Mouse (Mus musculus) G1E (cell line): ENCODE results near the gene Pkn2. TPM values are rescaled to one million over a fixed set of nuclear protein-coding genes. Genes with fewer than 3 reads are reported as not detected.
A peak's percentile ranks its signal among the peaks of the same experiment; 100 is the strongest.

ENCODE experiments used
- ATAC-seq: 2 replicates; pipeline ENCODE4 v1.8.0; 2016; ENCODE audit warnings: mild to moderate bottlenecking; ENCODE audit not compliant: insufficient number of reproducible peaks, poor library complexity, low FRiP score, severe bottlenecking; ENCODE audit errors: extremely low read depth
- DNase-seq: peaks from one replicate; pipeline ENCODE4 v3.0.0; 2012; ENCODE audit warnings: low spot score
- H3K27me3 ChIP-seq: 2 replicates; pipeline ENCODE4 v1.6.1; 2012; ENCODE audit warnings: mild to moderate bottlenecking, low read length, inconsistent platforms; ENCODE audit not compliant: insufficient read depth
- H3K36me3 ChIP-seq: replicated peaks from 2 replicates; pipeline ENCODE3; 2012; ENCODE audit warnings: mild to moderate bottlenecking, inconsistent platforms
- H3K4me1 ChIP-seq: 2 replicates; pipeline ENCODE4 v1.6.1; 2012; ENCODE audit warnings: low read depth, low read length, inconsistent platforms, mixed read lengths; ENCODE audit not compliant: insufficient read depth
- H3K4me3 ChIP-seq: 2 replicates; pipeline ENCODE4 v1.5.1; 2012; ENCODE audit warnings: low read depth, mild to moderate bottlenecking, inconsistent platforms, low read length, moderate library complexity, mixed read lengths
- H3K9me3 ChIP-seq: replicated peaks from 2 replicates; pipeline ENCODE4 v1.6.1; 2012; ENCODE audit warnings: inconsistent platforms
- CTCF ChIP-seq: IDR thresholded peaks from 2 replicates; pipeline ENCODE4 v1.5.1; 2012; ENCODE audit warnings: low read depth, low read length, inconsistent platforms, mixed read lengths
- GATA1 ChIP-seq: IDR thresholded peaks from 2 replicates; pipeline ENCODE4 v1.6.1; 2012; ENCODE audit warnings: borderline replicate concordance, low read length, inconsistent platforms, mixed read lengths
- GATA2 ChIP-seq: IDR thresholded peaks from 2 replicates; pipeline ENCODE4 v1.6.1; 2012; ENCODE audit warnings: low read depth, low read length, inconsistent platforms, borderline replicate concordance
- POLR2AphosphoS5 ChIP-seq: IDR thresholded peaks from 2 replicates; pipeline ENCODE4 v1.6.1; 2012; ENCODE audit warnings: low read depth, low read length, inconsistent platforms; ENCODE audit not compliant: insufficient replicate concordance
- TAL1 ChIP-seq: conservative IDR thresholded peaks from 2 replicates; pipeline ENCODE4 v1.6.1; 2012; ENCODE audit warnings: low read depth, low read length, inconsistent platforms, mixed read lengths
- polyA plus RNA-seq: library from polyadenylated mRNA; stranded (reverse); fragments of >175 nt; gene quantifications from 2 replicates; pipeline ENCODE4 v1.2.3, GENCODE M21; 2012
- total RNA-seq, 2 experiments: library from RNA; stranded (forward) in 1 of 2; stranded (reverse) in 1 of 2; fragments of 200-1000 nt in 1 of 2; fragments of >200 nt in 1 of 2; fragmentation: Nextera tagmentation in 1 of 2; gene quantifications; 2 replicates each; pipeline ENCODE4 v1.2.3; 2014 to 2017

Gene Pkn2
- total and polyA plus RNA-seq, 3 experiments = 23.2 to 102 (median 95.0) TPM

GRCm38 (mm10) chr3:142773538-142774191, 108.1 kb downstream of the Pkn2 start:
- peak; percentile 39; the same call in 1 of the 2 replicates for TF ChIP-seq TAL1
- TF ChIP-seq GATA2 = no peak
- DNase-seq = no peak
- Histone ChIP-seq H3K36me3 (peaks cover 79% of the 10 kb centered on the region), H3K27me3 (no peaks in the 10 kb centered on the region), H3K4me1 (peaks cover 49% of the 10 kb centered on the region), H3K4me3 (no peak overlapping the region), H3K9me3 (no peaks in the 10 kb centered on the region)
- peak; percentile 52 for ATAC-seq

DNA sequence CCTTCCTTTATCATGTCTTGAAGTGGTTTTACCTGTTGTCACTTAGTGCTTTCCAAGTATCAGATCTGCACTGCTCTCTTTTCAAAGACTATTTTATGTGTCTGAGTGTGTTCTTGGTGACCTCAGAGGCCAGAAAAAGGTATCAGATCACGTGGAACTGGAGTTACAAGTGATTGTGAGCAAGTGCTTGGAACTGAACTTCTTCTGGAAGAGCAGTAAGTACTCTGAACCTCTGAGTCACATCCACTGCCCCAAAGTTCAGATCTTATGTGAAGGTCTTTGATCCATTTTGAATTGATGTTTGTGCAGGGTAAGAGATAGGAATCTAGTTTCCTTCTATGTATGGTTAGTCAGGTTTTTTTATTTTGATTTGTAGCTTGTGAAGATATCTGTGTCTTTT, 111.3 kb downstream of the Pkn2 start:
- Histone ChIP-seq H3K27me3 (no peaks in the 10 kb centered on the region), H3K4me1 (peaks cover 69% of the 10 kb centered on the region), H3K9me3 (no peaks in the 10 kb centered on the region), H3K4me3 (no peak overlapping the region), H3K36me3 (peaks cover 52% of the 10 kb centered on the region)
- DNase-seq (no peak), ATAC-seq (no peak)
- TF ChIP-seq GATA1 = no peak
- TF ChIP-seq POLR2AphosphoS5 = no peak
- TF ChIP-seq CTCF = no peak

DNA sequence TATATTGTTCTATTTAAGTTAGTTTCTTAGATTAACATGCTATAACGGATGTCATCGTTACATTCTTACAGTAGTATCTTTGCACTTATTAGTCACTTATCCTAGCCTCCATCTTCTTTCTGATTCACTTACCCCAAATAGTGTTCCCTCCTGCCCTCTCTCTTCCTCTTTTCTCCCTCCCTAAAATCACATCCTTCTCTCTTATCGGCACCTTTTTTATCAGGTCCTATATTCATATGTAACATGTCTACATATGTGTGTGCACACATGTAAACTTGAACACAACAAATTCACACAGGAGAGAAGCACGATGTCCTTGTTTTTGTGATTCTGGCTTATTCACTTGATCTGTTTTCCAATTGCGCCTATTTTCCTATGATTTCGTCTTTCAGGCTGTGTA, 113.3 kb downstream of the Pkn2 start:
- TF ChIP-seq TAL1 (no peak), POLR2AphosphoS5 (no peak), GATA1 (no peak), GATA2 (no peak), CTCF (no peak)
- no peak overlapping the region for H3K4me3 ChIP-seq
- peaks cover 66% of the 10 kb centered on the region for H3K4me1 ChIP-seq

DNA sequence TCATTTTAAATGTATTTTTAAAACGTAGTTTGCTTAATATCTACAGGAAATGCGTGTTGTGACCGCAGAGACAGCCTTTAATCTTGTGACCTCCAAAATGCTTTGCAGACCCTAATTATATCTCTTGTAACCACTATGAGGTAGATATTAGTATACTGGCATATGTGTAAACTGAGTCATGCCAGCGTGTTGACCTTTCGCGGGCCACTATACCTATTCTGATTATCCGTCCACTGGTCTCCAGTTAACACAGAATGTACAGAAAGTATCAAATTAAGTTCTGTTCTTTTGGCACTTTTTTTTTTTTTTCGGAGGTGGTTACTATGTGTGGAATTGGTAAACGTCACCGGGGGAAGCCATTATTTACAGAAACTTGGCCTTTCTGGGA, 116.0 kb downstream of the Pkn2 start:
- Histone ChIP-seq H3K36me3 (peaks cover 11% of the 10 kb centered on the region), H3K27me3 (no peaks in the 10 kb centered on the region), H3K9me3 (no peaks in the 10 kb centered on the region), H3K4me1 (peaks cover 58% of the 10 kb centered on the region), H3K4me3 (peak overlapping the region; percentile 89)
- ATAC-seq (no peak), DNase-seq (no peak)
- no peak for TF ChIP-seq POLR2AphosphoS5
- TF ChIP-seq GATA1 = no peak
- no peak for TF ChIP-seq TAL1
- no peak for TF ChIP-seq CTCF
- TF ChIP-seq GATA2 = no peak

More for the DNA sequence above, 113.3 kb downstream of the Pkn2 start:
- Histone ChIP-seq H3K9me3 (no peaks in the 10 kb centered on the region), H3K36me3 (peaks cover 36% of the 10 kb centered on the region), H3K27me3 (no peaks in the 10 kb centered on the region)
- no peak for DNase-seq
- no peak for ATAC-seq

GRCm38 (mm10) chr3:142764995-142765777, 116.6 kb downstream of the Pkn2 start, which contains the start of gene Gtf2b:
TSS of gene Gtf2b (plus strand) at chr3:142765045.
- ATAC-seq (peak; percentile 82), DNase-seq (peak; percentile 89)
- TF ChIP-seq POLR2AphosphoS5 (peak; percentile 97), GATA2 (no peak)
- no peaks in the 10 kb centered on the region for H3K27me3 ChIP-seq
- no peaks in the 10 kb centered on the region for H3K9me3 ChIP-seq
- peak within 1 kb of the TSS; percentile 89 for H3K4me3 ChIP-seq
- peaks cover 7% of the 10 kb centered on the region for H3K36me3 ChIP-seq
- peaks cover 56% of the 10 kb centered on the region for H3K4me1 ChIP-seq

GRCm38 (mm10) chr3:142760356-142760755, 121.4 kb downstream of the Pkn2 start:
- H3K4me1 ChIP-seq = peaks cover 56% of the 10 kb centered on the region
- ATAC-seq (no peak), DNase-seq (no peak)
- no peaks in the 10 kb centered on the region for H3K9me3 ChIP-seq
- no peak overlapping the region for H3K4me3 ChIP-seq
- TF ChIP-seq GATA2 (no peak), POLR2AphosphoS5 (no peak), GATA1 (no peak), CTCF (no peak), TAL1 (no peak)
- H3K27me3 ChIP-seq = no peaks in the 10 kb centered on the region
- no peaks in the 10 kb centered on the region for H3K36me3 ChIP-seq
